Mouse (Mus musculus) yolk sac, embryonic 10.5 days (tissue): Measurements from ENCODE around the gene Rpap3.

Experiments used
- DNase-seq: peaks from one replicate; pipeline ENCODE4 v3.0.0-alpha.2; 2017; ENCODE audit warnings: low spot score

The Rpap3 gene

GRCm38 (mm10) chr15:97646426-97646825, 59.2 kb downstream of the Rpap3 start:
- DNase-seq: no peak

GRCm38 (mm10) chr15:97643986-97644385, 61.6 kb downstream of the Rpap3 start:
- no peak for DNase-seq
